Mouse (Mus musculus) neural tube, embryonic 15.5 days (tissue): ENCODE data around the gene Leng1. TPM values are rescaled to one million over a fixed set of nuclear protein-coding genes. Genes with fewer than 3 reads are reported as not detected.
"Not testable (repeated sequence)": the region's sequence is repeated elsewhere in the genome, so short reads cannot be mapped to it uniquely, and the experiment has no call there.

ENCODE experiments used
- ATAC-seq: fragments of 200-750 bp; cut with Nextera tagmentation; 2 replicates; pipeline ENCODE4 v1.8.0; 2017; ENCODE audit warnings: mild to moderate bottlenecking, moderate TSS enrichment, moderate library complexity; ENCODE audit not compliant: low FRiP score
- H3K27ac ChIP-seq: fragments of 300-500 bp; sonication (generic); replicated peaks from 2 replicates; pipeline ENCODE4 v1.5.1; 2015; ENCODE audit warnings: mild to moderate bottlenecking, inconsistent platforms
- H3K27me3 ChIP-seq: fragments of 300-500 bp; sonication (generic); replicated peaks from 2 replicates; pipeline ENCODE4 v1.6.1; 2015; ENCODE audit warnings: inconsistent platforms
- H3K36me3 ChIP-seq: fragments of 300-500 bp; sonication (generic); 2 replicates; pipeline ENCODE4 v1.6.1; 2015; ENCODE audit warnings: inconsistent platforms
- H3K4me1 ChIP-seq: fragments of 300-500 bp; sonication (generic); 2 replicates; pipeline ENCODE4 v1.6.1; 2015; ENCODE audit warnings: inconsistent platforms
- H3K4me2 ChIP-seq: fragments of 300-500 bp; sonication (generic); 2 replicates; pipeline ENCODE4 v1.6.1; 2015; ENCODE audit warnings: inconsistent platforms, mild to moderate bottlenecking, moderate library complexity
- H3K4me3 ChIP-seq: fragments of 300-500 bp; sonication (generic); replicated peaks from 2 replicates; pipeline ENCODE4 v1.5.1; 2015; ENCODE audit warnings: mild to moderate bottlenecking, inconsistent platforms
- H3K9ac ChIP-seq: fragments of 300-500 bp; sonication (generic); replicated peaks from 2 replicates; pipeline ENCODE4 v1.6.1; 2015; ENCODE audit warnings: mild to moderate bottlenecking, inconsistent platforms
- H3K9me3 ChIP-seq: fragments of 300-500 bp; sonication (generic); replicated peaks from 2 replicates; pipeline ENCODE4 v1.6.1; 2016; ENCODE audit warnings: inconsistent platforms
- WGBS: fragments of 180-500 bp; shearing (Covaris S2); methylation state at CpG from one replicate; pipeline ENCODE4 v1.1.7; 2015; ENCODE audit warnings: mixed read lengths; 5-methylcytosine and 5-hydroxymethylcytosine counted together
- polyA plus RNA-seq: library from polyadenylated mRNA; unstranded; fragments of >200 nt; fragmentation: Nextera tagmentation; extraction: Ambion mirVana; gene quantifications from 2 replicates; pipeline ENCODE4 v1.2.1, GENCODE M21; 2015

The Leng1 gene
- polyA plus RNA-seq = 15.3 and 16.3 TPM in 2 replicates

- H3K36me3 ChIP-seq = peaks cover 24% of the 10 kb centered on the region
- WGBS = 4% methylated on average over 45 of the region's 45 CpGs
- H3K9me3 ChIP-seq = no peaks in the 10 kb centered on the region
- peak within 1 kb of the TSS; percentile 68 for H3K4me2 ChIP-seq
- H3K27me3 ChIP-seq = no peaks in the 10 kb centered on the region
- ATAC-seq = peak; percentile 99
- peaks cover 27% of the 10 kb centered on the region for H3K4me1 ChIP-seq
- peak within 1 kb of the TSS; percentile 84 for H3K27ac ChIP-seq
- H3K4me3 ChIP-seq = peak within 1 kb of the TSS; percentile 68
- peak within 1 kb of the TSS; percentile 66 for H3K9ac ChIP-seq
Measured at GRCm38 (mm10) chr7:3665215-3666114, at the start of gene Leng1. Leng1 (minus strand) TSS chr7:3665840.

GRCm38 (mm10) chr7:3715249-3715648 is 49.6 kb upstream of the Leng1 start:
- H3K4me1 ChIP-seq = no peaks in the 10 kb centered on the region
- no peaks in the 10 kb centered on the region for H3K9me3 ChIP-seq
- no peak for ATAC-seq
- 62% methylated on average over 1 of the region's 1 CpGs for WGBS
- no peak overlapping the region for H3K27ac ChIP-seq
- no peaks in the 10 kb centered on the region for H3K27me3 ChIP-seq
- H3K9ac ChIP-seq = no peak overlapping the region
- no peak overlapping the region for H3K4me2 ChIP-seq
- H3K36me3 ChIP-seq = no peaks in the 10 kb centered on the region
- no peak overlapping the region for H3K4me3 ChIP-seq

GRCm38 (mm10) chr7:3712264-3712942 is 46.8 kb upstream of the Leng1 start:
- Histone ChIP-seq H3K36me3 (peaks cover 8% of the 10 kb centered on the region; the same call in 1 of the 2 replicates), H3K4me2 (no peak overlapping the region), H3K9ac (no peak overlapping the region), H3K27me3 (no peaks in the 10 kb centered on the region), H3K27ac (no peak overlapping the region), H3K4me1 (no peaks in the 10 kb centered on the region), H3K9me3 (no peaks in the 10 kb centered on the region), H3K4me3 (no peak overlapping the region)
- ATAC-seq = no peak
- WGBS = 38% methylated on average over 5 of the region's 5 CpGs

GRCm38 (mm10) chr7:3709000-3709399 is 43.4 kb upstream of the Leng1 start:
- Histone ChIP-seq H3K9ac (no peak overlapping the region), H3K4me2 (no peak overlapping the region), H3K27ac (no peak overlapping the region), H3K27me3 (no peaks in the 10 kb centered on the region), H3K4me3 (no peak overlapping the region), H3K9me3 (no peaks in the 10 kb centered on the region), H3K4me1 (peaks cover 23% of the 10 kb centered on the region), H3K36me3 (peaks cover 22% of the 10 kb centered on the region)
- 85% methylated on average over 1 of the region's 1 CpGs for WGBS
- no peak for ATAC-seq

GRCm38 (mm10) chr7:3708447-3708980 is 42.9 kb upstream of the Leng1 start:
- peaks cover 23% of the 10 kb centered on the region for H3K4me1 ChIP-seq
- H3K4me3 ChIP-seq, H3K4me2 ChIP-seq, H3K9me3 ChIP-seq, H3K27me3 ChIP-seq, H3K9ac ChIP-seq, ATAC-seq, H3K27ac ChIP-seq: not testable (repeated sequence)
- peaks cover 22% of the 10 kb centered on the region for H3K36me3 ChIP-seq
- 36% methylated on average over 5 of the region's 5 CpGs for WGBS

- Histone ChIP-seq H3K9ac (no peak overlapping the region), H3K36me3 (peaks cover 22% of the 10 kb centered on the region), H3K4me1 (peaks cover 23% of the 10 kb centered on the region), H3K4me3 (no peak overlapping the region), H3K27ac (no peak overlapping the region), H3K4me2 (no peak overlapping the region), H3K27me3 (no peaks in the 10 kb centered on the region), H3K9me3 (no peaks in the 10 kb centered on the region)
- 23% methylated on average over 7 of the region's 7 CpGs for WGBS
- ATAC-seq = no peak
Measured at GRCm38 (mm10) chr7:3707568-3708413, 42.2 kb upstream of the Leng1 start.

- Histone ChIP-seq H3K27ac (no peak overlapping the region), H3K9ac (0 out of 2 replicates have a peak overlapping the region, but pooled peaks have one; percentile 10), H3K9me3 (no peaks in the 10 kb centered on the region), H3K4me2 (peak overlapping the region; percentile 78; the same call in 1 of the 2 replicates), H3K4me3 (no peak overlapping the region), H3K36me3 (peaks cover 22% of the 10 kb centered on the region), H3K27me3 (no peaks in the 10 kb centered on the region), H3K4me1 (peaks cover 23% of the 10 kb centered on the region)
- WGBS = 59% methylated on average over 4 of the region's 4 CpGs
- no peak for ATAC-seq
Measured at GRCm38 (mm10) chr7:3707027-3707426, 41.4 kb upstream of the Leng1 start.

- Histone ChIP-seq H3K4me3 (peak overlapping the region; percentile 77), H3K9ac (peak overlapping the region; percentile 74; the same call in 1 of the 2 replicates), H3K36me3 (peaks cover 27% of the 10 kb centered on the region), H3K9me3 (no peaks in the 10 kb centered on the region), H3K27me3 (no peaks in the 10 kb centered on the region), H3K27ac (no peak overlapping the region), H3K4me1 (peaks cover 23% of the 10 kb centered on the region), H3K4me2 (peak overlapping the region; percentile 78)
- no peak for ATAC-seq
- 50% methylated on average over 11 of the region's 11 CpGs for WGBS
Measured at GRCm38 (mm10) chr7:3706343-3706934, 40.8 kb upstream of the Leng1 start.

- Histone ChIP-seq H3K9me3 (no peaks in the 10 kb centered on the region), H3K9ac (peak overlapping the region; percentile 74), H3K27ac (no peak overlapping the region), H3K36me3 (peaks cover 30% of the 10 kb centered on the region), H3K4me2 (peak overlapping the region; percentile 78), H3K4me3 (peak overlapping the region; percentile 77), H3K4me1 (peaks cover 23% of the 10 kb centered on the region), H3K27me3 (no peaks in the 10 kb centered on the region)
- 33% methylated on average over 6 of the region's 6 CpGs for WGBS
- ATAC-seq = no peak
Measured at GRCm38 (mm10) chr7:3705911-3706310, 40.3 kb upstream of the Leng1 start.

GRCm38 (mm10) chr7:3705461-3705860 is 39.8 kb upstream of the Leng1 start:
- H3K27me3 ChIP-seq, H3K9me3 ChIP-seq, H3K27ac ChIP-seq, ATAC-seq: not testable (repeated sequence)
- peaks cover 32% of the 10 kb centered on the region for H3K36me3 ChIP-seq
- peak overlapping the region; percentile 74 for H3K9ac ChIP-seq
- H3K4me2 ChIP-seq = peak overlapping the region; percentile 78
- H3K4me1 ChIP-seq = peaks cover 23% of the 10 kb centered on the region
- peak overlapping the region; percentile 77 for H3K4me3 ChIP-seq
- WGBS = 5% methylated on average over 7 of the region's 7 CpGs
